Mouse (Mus musculus): ENCODE data around the gene Vps9d1.
"Not testable (repeated sequence)": the region's sequence is repeated elsewhere in the genome, so short reads cannot be mapped to it uniquely, and the experiment has no call there.

Vps9d1 gene

DNA sequence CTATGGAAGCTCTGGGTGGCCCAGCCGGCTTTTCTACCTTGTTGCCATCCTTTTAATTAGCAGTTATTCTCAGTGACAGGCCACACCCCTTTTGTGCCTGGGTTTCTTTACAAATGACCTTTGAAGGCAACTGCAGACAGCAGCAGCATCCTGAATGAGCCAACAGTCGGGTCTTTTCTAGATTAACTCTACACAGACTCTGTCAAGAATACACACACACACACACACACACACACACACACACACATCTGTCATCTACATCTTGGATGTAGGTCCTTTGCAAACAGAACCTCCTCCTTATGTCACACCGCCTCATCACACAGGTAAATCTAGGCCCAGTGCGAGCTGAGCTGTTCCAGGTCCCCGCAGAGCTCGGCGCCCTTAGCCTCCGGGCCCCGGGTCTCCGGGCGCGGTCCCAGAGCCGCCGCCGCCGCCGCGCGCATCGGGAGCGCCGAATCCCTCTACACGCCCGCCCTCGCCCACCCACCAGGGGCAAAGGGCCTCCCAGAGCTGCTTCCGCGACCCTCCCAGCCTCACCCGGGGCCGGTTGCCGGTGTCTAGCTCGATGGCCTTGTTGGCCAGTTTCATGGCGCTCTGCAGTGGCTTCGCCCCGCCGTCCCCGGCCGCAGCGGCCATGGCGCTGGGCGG is 573 bp downstream of the Vps9d1 start:
- no peak for DNase-seq (ENCODE audit: low read depth)

DNA sequence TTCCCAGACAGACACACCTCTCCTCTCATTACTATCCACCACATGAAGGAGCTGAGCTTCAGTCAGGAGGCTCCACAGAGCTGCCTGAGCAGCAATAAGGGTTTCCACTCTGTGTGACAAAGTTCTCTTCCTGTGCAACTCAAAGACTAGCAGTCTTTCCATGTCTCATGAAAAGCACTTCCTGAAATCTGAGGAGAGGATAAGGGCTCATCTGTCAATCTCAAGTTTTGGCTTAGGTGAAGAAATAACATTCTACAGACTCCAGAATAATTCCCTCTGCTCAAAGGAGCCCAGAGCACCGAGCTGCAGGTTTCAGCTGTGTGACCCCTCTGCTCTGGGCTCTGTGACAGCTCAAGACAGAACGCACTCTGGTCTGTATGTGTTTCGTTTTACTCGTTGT is 1.2 kb downstream of the Vps9d1 start:
- DNase-seq (ENCODE audit: low read depth) = peak; percentile 22

DNA sequence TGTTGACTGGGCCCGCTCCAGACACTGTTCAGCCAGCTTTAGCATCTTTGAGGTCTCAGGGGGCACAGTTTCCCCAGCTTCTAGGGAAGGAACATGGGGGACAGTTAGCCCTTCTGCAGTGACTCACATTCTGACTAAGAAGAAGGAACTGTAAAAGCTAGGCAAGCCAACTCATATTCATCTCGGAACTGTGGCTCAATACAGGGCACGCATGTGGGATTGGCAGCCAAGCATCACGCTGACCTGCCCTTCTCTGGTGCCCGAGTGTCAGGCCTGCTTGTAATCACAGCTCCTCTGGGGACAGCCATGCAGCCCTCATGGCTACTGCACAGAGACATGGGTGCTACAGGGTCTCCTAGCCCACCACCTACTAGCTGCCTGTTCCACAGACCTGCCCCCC is 3.2 kb downstream of the Vps9d1 start:
- no peak for DNase-seq (ENCODE audit: low read depth)

DNA sequence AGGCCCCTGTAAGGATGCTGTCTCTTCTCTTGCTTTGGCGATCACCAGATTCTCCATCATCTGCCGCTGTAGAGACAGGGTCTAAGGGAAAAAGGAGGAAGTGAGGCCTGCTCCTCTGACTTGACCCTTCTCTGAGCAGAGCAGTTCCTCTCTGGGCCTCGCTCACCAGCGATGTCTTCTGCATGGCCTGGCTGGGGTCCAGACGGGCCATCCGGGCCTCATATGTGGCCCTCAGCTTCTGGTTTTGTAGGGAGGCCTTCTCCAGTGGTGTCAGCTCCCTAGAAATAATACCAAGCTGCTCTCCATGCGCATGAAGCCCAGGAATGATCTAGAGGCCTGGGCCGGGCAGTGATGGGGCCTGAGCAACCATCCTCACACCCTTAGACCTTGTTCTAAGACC is 5.6 kb downstream of the Vps9d1 start:
- no peak for DNase-seq (ENCODE audit: low read depth)

DNA sequence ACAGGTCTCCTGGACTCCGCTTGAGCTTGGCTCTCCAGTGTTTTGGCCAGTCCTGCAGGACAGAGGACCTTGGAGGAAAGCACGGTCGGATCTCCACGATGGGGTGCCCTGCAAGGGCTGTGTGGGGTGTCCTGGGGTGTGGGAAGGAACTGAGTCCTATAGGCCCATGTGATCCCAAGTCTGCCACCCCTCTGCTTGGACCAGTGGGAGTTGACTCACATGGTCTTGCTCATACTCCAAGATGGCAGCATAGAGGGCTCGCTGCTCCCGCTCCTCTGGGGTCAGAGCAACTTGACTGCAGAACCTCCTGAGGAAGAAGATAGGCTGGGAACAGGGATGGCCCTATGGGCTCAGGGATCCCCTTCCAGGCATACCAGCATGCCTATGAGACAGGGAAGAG is 6.4 kb downstream of the Vps9d1 start:
- DNase-seq (ENCODE audit: low read depth) = no peak

DNA sequence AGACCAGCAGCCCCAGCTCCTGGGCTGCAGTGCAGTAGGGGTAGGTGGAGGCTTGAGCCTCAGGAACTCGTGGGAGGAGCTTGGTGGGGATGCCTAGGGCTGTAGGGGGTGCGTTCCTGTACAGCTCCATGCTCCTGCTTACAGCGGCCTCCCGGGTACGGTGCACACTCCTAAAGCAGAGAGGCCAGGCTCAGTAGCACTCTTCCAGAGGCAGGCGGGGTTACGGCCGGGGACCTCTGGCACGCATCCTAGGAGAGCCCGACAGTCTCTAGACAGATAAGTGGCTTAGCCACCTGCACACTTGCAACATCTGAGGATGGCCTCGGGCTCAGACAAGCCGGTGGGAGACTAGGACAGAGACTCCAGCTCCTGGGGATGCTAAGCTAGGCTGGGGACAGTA is 8.6 kb downstream of the Vps9d1 start:
- no peak for DNase-seq (ENCODE audit: low read depth)

DNA sequence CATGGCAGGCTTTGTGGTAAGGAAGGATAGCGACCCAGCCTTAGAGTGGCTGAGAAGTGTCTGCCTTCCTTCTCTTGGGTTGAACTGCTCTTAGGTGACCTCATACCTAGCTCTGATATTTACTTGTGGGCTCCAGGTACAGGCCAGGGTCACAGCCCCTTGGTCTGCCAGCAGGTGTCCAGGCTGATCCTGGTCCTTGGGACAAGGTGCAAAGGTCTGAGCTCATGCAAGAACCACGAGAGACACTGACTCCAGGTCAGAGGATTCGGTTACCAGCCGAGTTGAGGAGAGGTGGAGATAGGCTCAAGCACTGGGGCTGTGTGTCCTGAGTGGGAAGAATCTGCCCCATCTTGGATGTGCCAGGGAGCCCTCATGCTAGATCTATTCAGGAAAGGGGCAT is 9.8 kb downstream of the Vps9d1 start:
- no peak for DNase-seq (ENCODE audit: low read depth)

DNA sequence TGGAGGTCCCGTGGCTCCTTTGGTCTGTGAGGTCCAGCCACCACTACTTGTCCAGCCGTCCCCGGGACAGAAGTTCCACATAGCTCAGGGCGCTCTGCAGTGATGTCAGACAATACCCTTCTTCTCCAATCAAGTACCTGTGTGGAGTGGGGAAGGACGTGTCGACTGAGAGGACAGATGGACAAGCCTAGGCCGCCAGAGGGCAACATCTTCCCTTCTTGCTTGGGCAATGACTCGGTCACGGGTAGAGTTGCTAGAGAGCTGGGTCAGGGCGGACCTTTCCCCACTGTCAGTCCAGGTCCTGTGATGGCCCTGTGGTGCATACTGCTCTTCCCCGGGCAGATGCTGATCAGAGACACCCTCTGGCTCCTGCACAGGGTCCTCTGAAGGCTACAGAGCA is 11.1 kb downstream of the Vps9d1 start:
- peak; percentile 17 for DNase-seq (ENCODE audit: low read depth)

DNA sequence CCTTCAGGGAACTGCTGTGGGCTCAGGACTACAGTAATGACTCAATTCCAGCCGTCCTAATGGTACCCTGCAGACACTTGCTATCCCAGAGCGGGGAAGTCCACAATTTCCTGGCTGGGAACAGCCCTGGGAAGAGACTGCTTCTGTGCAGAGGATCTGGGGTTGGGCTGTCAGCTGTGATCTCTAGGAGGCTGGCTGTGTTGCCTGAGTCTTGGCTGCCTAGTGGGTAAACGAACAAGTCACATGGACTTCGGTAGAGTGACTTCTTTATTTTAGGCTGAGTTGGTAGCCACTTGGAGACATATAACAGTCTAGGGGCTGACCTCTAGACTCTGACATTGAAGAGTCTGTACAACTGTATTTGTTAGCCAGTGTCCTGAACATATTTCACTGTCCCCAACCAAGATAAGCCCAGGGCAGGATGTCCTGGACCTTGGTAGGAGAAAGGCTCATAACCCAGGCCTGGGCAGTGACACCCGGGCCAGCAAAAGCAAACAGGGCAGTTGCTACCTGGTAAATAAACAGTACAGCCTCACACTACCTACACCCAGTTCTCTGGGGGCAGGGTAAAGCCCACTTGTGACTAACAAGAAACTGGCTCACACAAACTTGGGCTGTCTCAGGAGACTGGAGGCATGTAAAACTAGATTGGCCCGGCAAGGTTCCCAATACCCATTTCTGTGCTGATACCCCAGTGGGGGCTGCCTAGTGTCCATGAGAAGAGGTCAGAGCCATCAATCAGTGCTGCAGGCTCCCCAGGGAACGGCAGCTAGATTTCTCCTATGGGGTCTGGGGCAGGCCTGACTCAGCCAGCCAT is 11.8 kb downstream of the Vps9d1 start:
- no peak for DNase-seq (ENCODE audit: low read depth)

DNA sequence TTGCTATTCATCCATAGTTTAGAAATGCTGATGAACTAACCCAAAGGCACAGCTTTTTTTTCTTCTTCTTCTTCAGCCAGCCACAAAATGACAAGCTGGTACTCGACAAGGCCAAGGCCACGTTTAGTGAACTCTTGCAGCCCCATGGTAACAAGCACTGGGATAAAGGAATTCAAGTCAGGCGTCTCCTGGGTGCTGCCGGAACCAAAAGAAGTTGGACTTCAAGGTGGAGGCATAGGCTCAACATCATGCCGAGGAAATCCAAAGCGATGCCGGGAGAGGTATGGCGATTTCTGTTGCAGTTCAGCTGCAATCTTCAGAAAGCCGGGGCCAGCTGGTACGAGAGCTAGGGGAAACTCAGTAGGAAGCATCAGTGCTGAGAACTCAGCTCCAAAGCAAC is 14.8 kb downstream of the Vps9d1 start:
- no peak for DNase-seq (ENCODE audit: low read depth)

DNA sequence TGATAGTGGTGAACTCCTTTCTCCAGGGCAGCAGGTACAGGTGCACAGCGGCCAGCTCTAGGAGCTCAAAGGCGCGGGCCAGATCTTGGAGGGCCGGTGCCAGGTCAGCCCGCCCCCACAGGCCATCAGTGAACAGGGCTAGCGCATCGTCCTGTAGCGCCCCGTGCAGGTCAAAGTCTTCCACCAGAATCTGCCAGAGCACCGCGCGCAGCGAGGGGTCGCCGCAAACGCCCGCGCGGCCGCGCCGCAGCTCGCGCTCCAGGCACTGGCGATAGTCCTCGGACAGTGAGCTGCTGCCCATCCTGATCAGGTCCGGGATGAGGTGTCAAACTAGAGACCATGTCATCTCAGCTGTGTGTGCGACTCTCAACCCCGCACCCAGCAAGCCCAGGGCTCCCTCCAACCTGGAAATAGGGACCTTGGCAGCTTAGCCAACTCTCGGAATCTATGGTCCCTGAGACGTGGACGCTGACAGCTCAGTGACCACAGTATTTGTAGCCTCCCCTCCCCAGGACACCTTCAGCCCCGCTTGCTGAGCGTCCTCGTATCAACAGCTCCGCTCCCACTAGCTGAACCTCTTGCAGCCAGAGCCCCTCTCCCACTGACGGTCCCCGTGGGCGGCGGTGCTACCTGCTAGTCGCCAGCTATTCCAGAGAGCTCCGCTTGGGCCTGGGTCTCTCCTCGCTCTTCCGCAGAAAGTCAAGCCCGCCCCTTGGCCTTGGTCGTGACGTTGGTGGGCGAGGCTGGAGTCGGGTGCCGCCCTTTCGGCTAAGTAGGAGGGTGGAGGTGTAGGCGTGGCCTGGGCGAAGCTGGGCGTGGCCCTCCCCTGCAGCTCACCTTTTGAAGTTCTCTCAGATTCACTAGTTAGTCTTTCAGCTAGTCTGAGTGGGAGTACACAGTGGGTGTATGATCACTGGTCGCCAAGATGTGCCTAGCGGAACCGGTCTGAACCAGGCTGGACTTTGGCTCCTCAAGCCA is 18.3 kb downstream of the Vps9d1 start, which contains the start of gene Spata2l:
Gene Spata2l, minus strand, starts transcription at position 714 of the 978 bp plus-strand sequence.
- DNase-seq (ENCODE audit: low read depth) = peak; percentile 88

DNA sequence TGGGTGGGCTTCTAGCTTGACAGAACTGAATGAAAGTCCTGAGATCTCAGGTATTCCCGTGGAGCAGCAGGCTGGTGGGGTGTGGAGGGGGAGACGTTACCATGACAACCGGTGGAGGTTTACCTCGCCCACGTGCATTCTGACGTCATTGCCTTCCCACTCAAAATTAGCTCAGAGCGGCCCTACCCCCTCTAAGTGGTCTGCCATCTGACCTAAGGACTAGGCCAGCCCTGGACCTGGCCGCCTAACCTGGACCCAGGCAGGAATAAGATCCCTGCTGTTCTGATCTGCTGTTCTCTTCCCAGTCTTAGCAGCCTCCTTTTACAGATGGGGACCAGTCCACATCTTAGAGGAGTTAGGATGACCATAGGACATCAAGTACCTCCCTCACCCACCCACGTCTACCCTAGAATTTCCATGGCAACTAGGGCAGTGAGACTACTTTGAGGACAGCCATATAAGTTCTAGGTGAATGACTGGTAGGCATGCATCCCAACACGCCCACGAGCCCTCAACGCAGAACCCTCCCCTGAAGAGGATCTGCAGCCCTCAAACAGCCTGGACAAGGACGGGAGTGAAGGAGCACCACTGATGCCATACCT is 19.1 kb downstream of the Vps9d1 start:
- DNase-seq (ENCODE audit: low read depth) = peak; percentile 30

DNA sequence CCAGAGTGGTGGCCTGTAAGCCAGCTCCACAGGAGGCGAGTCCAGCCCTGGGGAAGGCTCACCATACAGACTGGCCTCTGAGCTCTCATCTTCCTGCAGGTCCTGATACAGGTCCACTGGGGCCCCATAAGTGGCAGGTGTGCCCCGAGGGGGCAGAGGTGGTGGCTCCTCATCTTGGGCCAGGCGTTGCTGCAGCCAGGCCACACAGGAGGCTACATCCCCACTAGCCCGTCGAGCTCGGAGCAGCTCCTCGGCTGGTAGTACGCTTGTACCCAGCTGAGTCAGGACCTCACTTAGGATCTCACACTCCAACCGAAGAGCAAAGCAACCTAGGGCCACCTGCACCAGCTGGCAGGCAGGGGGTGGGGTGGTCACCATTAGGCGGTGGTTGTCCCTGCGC is 20.4 kb downstream of the Vps9d1 start:
- DNase-seq (ENCODE audit: low read depth) = no peak

DNA sequence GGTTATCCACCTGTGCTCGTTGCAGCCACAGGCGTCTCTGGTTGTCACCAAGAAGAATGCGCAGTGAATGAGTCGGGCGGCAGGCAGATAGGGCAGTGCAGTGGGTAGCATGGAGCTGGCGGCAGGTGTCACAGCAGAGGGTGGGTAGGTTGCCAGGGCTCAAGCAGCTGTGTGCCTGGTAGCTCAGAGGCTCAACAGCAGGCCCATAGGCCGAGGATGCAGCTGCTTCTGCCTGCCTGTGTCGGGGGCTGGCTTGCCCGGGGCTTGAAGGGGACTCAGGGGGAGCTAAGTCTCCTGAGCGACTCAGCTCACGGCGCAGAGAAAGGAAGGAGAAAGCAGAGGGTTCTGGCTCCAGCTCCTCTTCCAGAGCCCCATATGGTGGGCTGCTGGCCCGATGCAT is 20.8 kb downstream of the Vps9d1 start:
- DNase-seq (ENCODE audit: low read depth) = no peak

DNA sequence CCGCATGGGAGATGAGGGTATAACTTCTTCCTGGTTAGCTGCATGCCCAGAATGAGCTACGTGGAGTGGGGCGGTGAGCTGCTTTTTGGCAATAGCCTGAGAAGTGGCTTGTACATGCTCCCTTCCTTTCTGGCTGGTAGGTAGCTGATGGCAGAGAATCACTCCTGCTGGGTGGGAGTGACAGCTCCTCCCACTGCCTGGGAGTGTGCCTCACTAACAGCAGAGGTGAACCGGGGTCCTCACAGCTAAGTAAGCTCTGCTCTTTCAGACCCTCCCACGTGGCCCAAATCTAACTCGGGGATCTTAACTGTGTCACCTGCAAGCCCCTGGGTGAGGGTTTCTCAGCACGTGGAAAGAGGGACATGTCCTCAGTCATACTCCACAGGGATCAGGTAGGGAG is 21.6 kb downstream of the Vps9d1 start:
- DNase-seq (ENCODE audit: low read depth) = no peak

DNA sequence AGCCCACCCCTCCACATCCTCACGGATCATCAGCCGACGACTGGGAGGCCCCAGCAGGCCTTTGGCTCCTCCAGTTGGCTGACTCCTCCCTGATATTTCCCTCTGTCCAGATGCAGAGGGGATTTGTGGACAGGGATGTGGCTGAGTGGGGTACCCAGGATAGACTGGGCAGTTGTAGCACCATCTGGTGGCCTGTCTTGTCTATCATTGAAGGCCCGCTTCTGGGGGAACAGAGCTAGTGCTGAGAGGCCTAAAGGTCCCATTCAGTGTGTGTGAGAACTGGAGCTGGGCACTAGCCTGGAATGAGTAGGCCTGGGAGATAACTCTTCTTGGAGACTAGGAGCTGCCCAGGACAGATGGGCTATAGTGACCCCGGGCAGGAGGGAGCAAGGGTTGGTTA is 22.4 kb downstream of the Vps9d1 start:
- peak; percentile 38 for DNase-seq (ENCODE audit: low read depth)

DNA sequence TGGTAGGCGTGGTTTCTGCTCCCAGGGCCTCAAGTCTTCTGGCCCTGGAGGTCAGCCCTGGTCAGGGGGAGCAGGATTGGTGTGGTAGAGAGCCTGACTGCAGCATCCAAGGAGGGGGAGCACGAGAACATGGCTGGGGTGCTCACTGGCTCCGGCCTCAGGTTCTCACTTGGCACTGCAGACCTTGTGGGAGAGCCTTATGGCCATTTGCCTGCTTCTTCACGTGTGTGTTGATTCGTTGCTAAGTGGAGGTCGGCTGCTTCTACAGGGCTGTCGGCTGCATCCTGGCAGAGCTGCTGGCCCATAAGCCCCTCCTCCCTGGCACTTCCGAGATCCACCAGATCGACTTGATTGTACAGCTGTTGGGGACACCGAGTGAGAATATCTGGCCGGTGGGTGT is 23.8 kb downstream of the Vps9d1 start:
- not testable (repeated sequence) for DNase-seq (ENCODE audit: low read depth)

DNA sequence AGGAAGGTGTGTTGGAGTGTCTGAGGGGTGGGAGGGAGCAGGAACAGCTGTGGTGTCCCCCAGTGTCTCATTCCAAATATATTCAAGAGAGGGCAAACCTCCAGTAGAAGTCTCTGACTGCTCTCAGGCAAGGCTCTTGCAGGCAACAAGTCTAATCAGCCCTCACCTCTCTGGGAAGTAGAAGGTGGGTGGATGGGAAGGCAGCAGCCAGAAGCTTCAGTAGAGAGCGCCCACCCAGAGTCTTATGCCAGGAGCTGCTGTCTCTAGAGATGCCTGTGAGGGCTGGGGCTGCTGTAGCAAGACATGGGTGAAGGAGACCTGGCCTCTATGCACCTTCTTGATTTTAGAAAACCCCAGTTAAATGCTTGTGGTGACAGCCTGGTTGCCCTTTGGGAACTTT is 25.7 kb downstream of the Vps9d1 start:
- no peak for DNase-seq (ENCODE audit: low read depth)

DNA sequence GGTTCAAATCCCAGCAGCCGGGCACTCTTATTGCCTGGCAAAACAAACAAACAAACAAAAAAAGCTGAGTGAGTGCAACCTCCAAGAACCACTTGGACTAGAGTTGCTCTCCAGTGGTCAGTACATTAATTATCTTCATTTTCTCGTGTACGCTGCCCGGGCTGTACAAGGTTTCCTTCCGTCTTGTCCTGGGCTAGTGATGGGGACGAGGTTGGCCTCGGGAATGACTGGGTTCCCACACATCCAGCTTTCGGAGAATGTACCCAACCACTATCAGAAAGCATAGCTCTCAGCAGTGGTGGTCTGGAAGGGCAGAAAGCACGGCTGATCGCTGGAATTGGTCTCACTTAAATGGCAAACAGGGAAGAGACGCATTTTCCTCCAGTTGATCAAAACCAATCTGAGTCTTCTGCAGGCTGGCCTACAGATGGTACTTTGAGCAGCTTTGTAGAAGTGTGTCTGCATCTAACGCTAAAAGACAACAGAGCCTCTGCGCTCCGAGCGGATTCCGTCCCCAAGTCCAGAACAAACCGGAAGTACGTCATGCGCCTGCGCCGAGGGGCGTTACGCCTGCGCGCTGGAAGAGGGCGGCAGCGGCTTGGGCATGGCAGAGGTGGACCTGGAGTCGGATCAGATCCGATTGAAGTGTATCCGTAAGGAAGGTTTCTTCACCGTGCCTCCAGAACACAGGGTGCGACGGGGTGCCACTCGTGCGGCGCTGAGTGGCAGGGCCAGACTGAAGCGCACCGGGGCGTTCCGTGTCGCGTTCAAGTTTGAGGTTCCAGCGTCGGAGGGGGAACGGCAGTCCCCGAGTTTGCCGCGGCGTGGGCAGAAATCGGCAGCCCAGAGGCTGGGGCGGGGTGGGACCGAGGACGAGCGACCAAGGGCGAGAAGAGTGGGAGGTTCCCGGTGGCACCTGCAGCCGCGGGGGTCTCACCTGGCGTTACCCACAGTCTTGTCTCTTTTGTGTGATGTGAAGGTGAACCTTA is 29.6 kb downstream of the Vps9d1 start, which contains the start of gene Cdk10:
Gene Cdk10, plus strand, starts transcription at position 565 of the 989 bp plus-strand sequence.
- peak; percentile 95 for DNase-seq (ENCODE audit: low read depth)

DNA sequence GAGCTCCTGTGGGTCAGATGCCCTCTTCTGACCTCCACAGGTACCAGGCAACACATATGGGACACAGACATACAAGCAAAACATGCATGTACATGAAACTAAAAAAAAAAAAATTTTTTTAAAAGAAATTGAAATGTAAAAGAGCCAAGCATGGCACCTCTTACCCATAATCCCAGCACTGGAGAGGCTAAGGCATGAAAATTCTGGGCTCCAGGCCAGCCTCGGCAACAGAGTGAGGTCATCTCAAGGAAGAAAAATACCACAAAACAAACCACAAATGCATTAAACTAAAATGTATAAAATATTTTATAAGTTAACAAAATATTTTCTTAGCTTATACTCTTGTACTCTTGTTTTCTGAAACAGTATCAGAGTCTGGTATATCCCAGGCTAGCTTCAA is 33.2 kb downstream of the Vps9d1 start:
- peak; percentile 91 for DNase-seq (ENCODE audit: low read depth)

DNA sequence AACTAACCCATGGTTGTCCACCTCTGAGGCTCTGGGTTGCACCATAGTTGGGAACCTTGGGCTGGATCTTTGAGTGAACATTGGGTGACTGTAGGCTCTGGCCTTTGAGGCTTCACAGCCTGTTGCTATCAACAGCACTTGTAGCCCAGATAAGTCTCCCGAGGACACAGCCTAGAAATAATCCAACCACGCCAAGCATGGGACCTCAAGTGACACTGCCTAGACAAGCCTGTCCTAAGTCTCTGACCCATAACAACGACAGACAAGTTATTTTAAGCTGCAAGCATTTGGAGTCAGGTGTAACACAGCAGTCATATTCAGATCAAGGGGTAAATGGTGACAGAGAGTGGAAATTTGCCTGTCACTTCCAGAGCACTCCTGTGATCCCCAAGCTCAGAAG is 38.7 kb downstream of the Vps9d1 start:
- DNase-seq (ENCODE audit: low read depth) = no peak

Data from NIH3T3 (cell line).